Mouse (Mus musculus): ENCODE measurements around the gene AW011738. TPM values are rescaled to one million over a fixed set of nuclear protein-coding genes. Genes with fewer than 3 reads are reported as not detected.
A peak's percentile ranks its signal among the peaks of the same experiment; 100 is the strongest.

Gene AW011738
- polyA plus RNA-seq, 1 experiment, result 1.8 TPM

GRCm38 (mm10) chr4:156192421-156193199 lies 10.5 kb upstream of the AW011738 start:
- peak overlapping the region; percentile 55 for H3K4me3 ChIP-seq (ENCODE audit: low read depth, low read length)
- 30% methylated on average over 8 of the region's 8 CpGs for WGBS
- peak; percentile 58; the same call in 1 of the 2 replicates for TF ChIP-seq POLR2A (IDR thresholded peaks at IDR 0.05; ENCODE audit: low read depth, low read length)
- TF ChIP-seq CTCF (IDR thresholded peaks at IDR 0.05; ENCODE audit: extremely low read depth, insufficient read length, insufficient replicate concordance, low read depth, low read length), result no peak
- peaks cover 10% of the 10 kb centered on the region for H3K36me3 ChIP-seq (ENCODE audit: control insufficient read depth, insufficient read depth, low read length)
- peaks cover 50% of the 10 kb centered on the region; the same call in 1 of the 2 replicates for H3K4me1 ChIP-seq (ENCODE audit: control insufficient read depth, insufficient read depth, insufficient read length, low read length)
- H3K27me3 ChIP-seq (ENCODE audit: control insufficient read depth, insufficient read depth, low read length), result no peaks in the 10 kb centered on the region
- peak overlapping the region; percentile 95 for H3K27ac ChIP-seq (ENCODE audit: insufficient read depth, low read depth, low read length)

- whole genome bisulfite sequencing, result 31% methylated on average over 2 of the region's 2 CpGs
- Histone ChIP-seq H3K27ac (ENCODE audit: insufficient read depth, low read depth, low read length) (peak overlapping the region; percentile 90), H3K4me1 (ENCODE audit: control insufficient read depth, insufficient read depth, insufficient read length, low read length) (peaks cover 50% of the 10 kb centered on the region; the same call in 1 of the 2 replicates), H3K36me3 (ENCODE audit: control insufficient read depth, insufficient read depth, low read length) (peaks cover 10% of the 10 kb centered on the region), H3K4me3 (ENCODE audit: low read depth, low read length) (no peak overlapping the region), H3K27me3 (ENCODE audit: control insufficient read depth, insufficient read depth, low read length) (no peaks in the 10 kb centered on the region)
- TF ChIP-seq POLR2A (IDR thresholded peaks at IDR 0.05; ENCODE audit: low read depth, low read length) (no peak), CTCF (IDR thresholded peaks at IDR 0.05; ENCODE audit: extremely low read depth, insufficient read length, insufficient replicate concordance, low read depth, low read length) (no peak)
These were observed 9.9 kb upstream of the AW011738 start for GRCm38 (mm10) chr4:156193200-156193590.

- Histone ChIP-seq H3K36me3 (ENCODE audit: control insufficient read depth, insufficient read depth, low read length) (peaks cover 10% of the 10 kb centered on the region), H3K4me1 (ENCODE audit: control insufficient read depth, insufficient read depth, insufficient read length, low read length) (peaks cover 44% of the 10 kb centered on the region; the same call in 1 of the 2 replicates), H3K4me3 (ENCODE audit: low read depth, low read length) (peak overlapping the region; percentile 32; the same call in 1 of the 2 replicates), H3K27me3 (ENCODE audit: control insufficient read depth, insufficient read depth, low read length) (no peaks in the 10 kb centered on the region), H3K27ac (ENCODE audit: insufficient read depth, low read depth, low read length) (peak overlapping the region; percentile 65)
- TF ChIP-seq POLR2A (IDR thresholded peaks at IDR 0.05; ENCODE audit: low read depth, low read length) (no peak), CTCF (IDR thresholded peaks at IDR 0.05; ENCODE audit: extremely low read depth, insufficient read length, insufficient replicate concordance, low read depth, low read length) (no peak)
- 76% methylated on average over 5 of the region's 5 CpGs for WGBS
These were observed 9.2 kb upstream of the AW011738 start for GRCm38 (mm10) chr4:156193906-156194305.

GRCm38 (mm10) chr4:156194346-156194745 lies 8.8 kb upstream of the AW011738 start:
- H3K27me3 ChIP-seq (ENCODE audit: control insufficient read depth, insufficient read depth, low read length), result no peaks in the 10 kb centered on the region
- peak overlapping the region; percentile 47 for H3K27ac ChIP-seq (ENCODE audit: insufficient read depth, low read depth, low read length)
- H3K4me3 ChIP-seq (ENCODE audit: low read depth, low read length), result no peak overlapping the region
- 89% methylated on average over 6 of the region's 6 CpGs for WGBS
- no peak for TF ChIP-seq POLR2A (IDR thresholded peaks at IDR 0.05; ENCODE audit: low read depth, low read length)
- TF ChIP-seq CTCF (IDR thresholded peaks at IDR 0.05; ENCODE audit: extremely low read depth, insufficient read length, insufficient replicate concordance, low read depth, low read length), result no peak
- H3K4me1 ChIP-seq (ENCODE audit: control insufficient read depth, insufficient read depth, insufficient read length, low read length), result peaks cover 40% of the 10 kb centered on the region; the same call in 1 of the 2 replicates
- H3K36me3 ChIP-seq (ENCODE audit: control insufficient read depth, insufficient read depth, low read length), result peaks cover 10% of the 10 kb centered on the region

GRCm38 (mm10) chr4:156195927-156196870 lies 6.9 kb upstream of the AW011738 start:
- peaks cover 28% of the 10 kb centered on the region; the same call in 1 of the 2 replicates for H3K4me1 ChIP-seq (ENCODE audit: control insufficient read depth, insufficient read depth, insufficient read length, low read length)
- TF ChIP-seq CTCF (IDR thresholded peaks at IDR 0.05; ENCODE audit: extremely low read depth, insufficient read length, insufficient replicate concordance, low read depth, low read length) (no peak), POLR2A (IDR thresholded peaks at IDR 0.05; ENCODE audit: low read depth, low read length) (no peak)
- H3K36me3 ChIP-seq (ENCODE audit: control insufficient read depth, insufficient read depth, low read length), result 0 out of 2 replicates have a peak, but pooled peaks cover 3% of the 10 kb centered on the region
- H3K27me3 ChIP-seq (ENCODE audit: control insufficient read depth, insufficient read depth, low read length), result no peaks in the 10 kb centered on the region
- H3K27ac ChIP-seq (ENCODE audit: insufficient read depth, low read depth, low read length), result no peak overlapping the region; the same call in 1 of the 2 replicates
- WGBS, result 8% methylated on average over 35 of the region's 35 CpGs
- peak overlapping the region; percentile 63 for H3K4me3 ChIP-seq (ENCODE audit: low read depth, low read length)

- Histone ChIP-seq H3K4me1 (ENCODE audit: control insufficient read depth, insufficient read depth, insufficient read length, low read length) (peaks cover 28% of the 10 kb centered on the region; the same call in 1 of the 2 replicates), H3K4me3 (ENCODE audit: low read depth, low read length) (peak within 1 kb of the TSS; percentile 82), H3K27me3 (ENCODE audit: control insufficient read depth, insufficient read depth, low read length) (no peaks in the 10 kb centered on the region), H3K36me3 (ENCODE audit: control insufficient read depth, insufficient read depth, low read length) (0 out of 2 replicates have a peak, but pooled peaks cover 3% of the 10 kb centered on the region), H3K27ac (ENCODE audit: insufficient read depth, low read depth, low read length) (peak within 1 kb of the TSS; percentile 90)
- no peak for TF ChIP-seq CTCF (IDR thresholded peaks at IDR 0.05; ENCODE audit: extremely low read depth, insufficient read length, insufficient replicate concordance, low read depth, low read length)
- TF ChIP-seq POLR2A (IDR thresholded peaks at IDR 0.05; ENCODE audit: low read depth, low read length), result peak; percentile 41; the same call in 1 of the 2 replicates
- under 1% methylated on average over 67 of the region's 88 CpGs for WGBS
These were observed 5.8 kb upstream of the AW011738 start, which contains the start of gene Agrn for GRCm38 (mm10) chr4:156197131-156197828. Agrn (minus strand) TSS chr4:156197488.

Data from small intestine, adult 2 months (tissue).